Mouse (Mus musculus) heart, postnatal 36 days (tissue): Measurements from ENCODE around the gene Ica1l. TPM values are rescaled to one million over a fixed set of nuclear protein-coding genes. Genes with fewer than 3 reads are reported as not detected.

Experiments
- DNase-seq, 2 experiments: peaks; one replicate each; pipeline ENCODE4 v3.0.0; 2021 to 2022
- intact Hi-C: fragments of 180-260 bp; cut with DNase I; formaldehyde crosslinking; loops from one replicate; pipeline ENCODE4 v1.15.1; 2025
- total RNA-seq, 2 experiments: library from RNA; stranded (reverse); gene quantifications; 2 replicates each; pipeline ENCODE4 v1.2.3; 2021

Ica1l gene
- total RNA-seq, 2 experiments from 2014 or later, result 0.46 to 0.56 TPM

GRCm38 (mm10) chr1:59967291-59967690, 75.7 kb downstream of the Ica1l start:
- DNase-seq, result peak; percentile 25 to 37
- intact Hi-C loops, result loop anchor here (1.0 to 10.0 kb wide), 2 partner anchors 84 to 262 kb away; no protein-coding TSS in a partner anchor

- DNase-seq, result no peak
- intact Hi-C loops, result loop anchor here (10.0 kb wide), 1 partner anchor 261 kb away; no protein-coding TSS in a partner anchor
Observed at GRCm38 (mm10) chr1:59966171-59966785, 76.7 kb downstream of the Ica1l start.

GRCm38 (mm10) chr1:59959941-59960340, 83.0 kb downstream of the Ica1l start:
- intact Hi-C loops, result loop anchor here (10.0 kb wide), 1 partner anchor 255 kb away; no protein-coding TSS in a partner anchor
- DNase-seq, result no peak

- DNase-seq, result no peak
- intact Hi-C loops, result no loop called here
Observed at GRCm38 (mm10) chr1:59957206-59957605, 85.8 kb downstream of the Ica1l start.

GRCm38 (mm10) chr1:59947509-59947908, 95.5 kb downstream of the Ica1l start:
- intact Hi-C loops, result no loop called here
- no peak for DNase-seq

GRCm38 (mm10) chr1:59945969-59946368, 97.0 kb downstream of the Ica1l start:
- intact Hi-C loops, result no loop called here
- DNase-seq, result no peak

- DNase-seq, result no peak
Observed at GRCm38 (mm10) chr1:59943825-59944224, 99.2 kb downstream of the Ica1l start.

GRCm38 (mm10) chr1:59942057-59942790, 100.8 kb downstream of the Ica1l start:
- no peak for DNase-seq
- intact Hi-C loops, result no loop called here

More at GRCm38 (mm10) chr1:59943825-59944224, 99.2 kb downstream of the Ica1l start:
- intact Hi-C loops, result no loop called here

GRCm38 (mm10) chr1:59941063-59941462, 101.9 kb downstream of the Ica1l start:
- no peak for DNase-seq
- intact Hi-C loops, result no loop called here

GRCm38 (mm10) chr1:59932991-59933390, 110.0 kb downstream of the Ica1l start:
- intact Hi-C loops, result no loop called here
- DNase-seq, result no peak

Other genes with a start within 250 kb of the Ica1l start
- gene Fam117b, start 130.2 kb downstream of the Ica1l start, total RNA-seq, result 10 to 100 TPM; 14.3 to 19.3 TPM
- 1 to 10 TPM; 6.0 to 8.4 TPM for gene Carf, start 55.1 kb upstream of the Ica1l start, total RNA-seq
- gene Wdr12, start 55.5 kb upstream of the Ica1l start, total RNA-seq, result 10 to 100 TPM; 10.6 to 12.1 TPM
- gene Nbeal1, start 137.4 kb upstream of the Ica1l start, total RNA-seq, result 10 to 100 TPM; 54.2 to 54.6 TPM